Mouse (Mus musculus) CD4-positive helper T cell, adult 2 months (primary cell): ENCODE data around the gene Tef.

Experiments used
- DNase-seq: peaks from one replicate; pipeline ENCODE4 v3.0.0-alpha.2; 2012; ENCODE audit warnings: low read depth, missing footprints, low spot score

Tef gene

DNA sequence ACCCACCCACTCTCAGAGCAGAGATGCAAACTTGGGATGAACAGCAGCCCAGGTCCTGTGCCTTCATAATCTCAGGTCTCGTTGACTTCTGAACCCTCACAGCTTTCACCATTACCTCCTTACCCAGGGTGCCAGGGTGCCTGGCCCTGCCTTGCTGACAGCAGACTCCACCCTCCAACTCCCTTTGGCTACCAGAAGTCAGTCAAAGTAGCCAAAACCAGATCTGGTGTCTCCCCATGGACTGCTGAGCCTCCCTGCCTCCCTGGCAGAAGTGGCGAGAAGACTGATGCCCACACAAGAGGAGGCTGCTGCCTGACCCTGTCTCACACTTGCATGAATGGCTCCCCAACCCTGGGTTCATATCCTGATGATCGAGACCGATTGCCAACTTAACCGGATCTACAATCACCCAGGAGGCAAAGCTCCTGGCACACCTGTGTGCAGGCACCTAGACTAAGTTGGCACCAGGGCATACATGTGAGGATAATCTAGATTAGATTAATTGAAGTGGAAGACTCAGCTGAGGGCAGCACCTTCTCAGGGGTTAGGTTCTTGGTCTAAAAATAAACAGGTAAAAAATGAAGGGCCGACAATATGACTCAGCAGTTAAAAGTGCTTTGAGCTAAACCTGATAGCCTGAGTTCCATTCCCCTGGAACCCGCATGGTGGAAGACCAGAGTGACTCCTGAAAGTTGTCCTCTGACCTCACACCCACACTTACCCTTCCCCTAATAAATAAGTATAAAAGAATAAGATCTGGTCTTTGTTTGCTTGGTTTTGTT is 26.4 kb downstream of the Tef start:
- no peak for DNase-seq

DNA sequence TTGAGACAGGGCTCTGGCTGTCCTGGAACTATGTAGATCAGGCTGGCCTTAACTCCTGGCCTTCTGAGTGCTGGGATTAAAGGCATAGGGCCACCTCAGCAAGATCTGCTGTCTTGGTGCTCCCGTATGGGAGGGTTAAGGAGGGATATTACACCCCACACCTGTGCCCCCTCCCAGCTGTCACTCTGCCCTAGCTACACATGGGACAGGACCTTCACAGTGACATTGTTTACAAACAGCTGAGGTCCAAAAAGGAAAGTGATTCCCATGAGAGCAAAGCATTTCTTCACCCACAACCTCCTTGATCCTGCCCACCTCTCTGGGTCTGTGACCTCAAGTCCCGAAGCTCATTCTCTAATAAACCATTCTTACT is 27.0 kb downstream of the Tef start:
- DNase-seq = no peak

DNA sequence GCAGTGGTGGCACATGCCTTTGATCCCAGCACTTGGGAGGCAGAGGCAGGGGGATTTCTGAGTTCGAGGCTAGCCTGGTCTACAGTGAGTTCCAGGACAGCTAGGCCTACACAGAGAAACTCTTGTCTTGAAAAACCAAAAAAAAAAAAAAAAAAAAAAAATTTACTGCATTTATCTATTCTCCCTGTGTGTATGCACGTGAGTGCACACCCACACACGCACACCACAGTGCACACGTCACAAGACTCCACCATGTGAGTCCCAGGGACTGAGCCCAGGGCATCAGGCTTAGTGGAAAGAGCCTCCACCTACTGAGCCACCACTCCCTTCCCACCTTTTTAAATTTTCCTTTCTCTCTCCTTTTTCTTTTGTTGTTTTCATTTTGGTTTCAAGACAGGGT is 28.3 kb downstream of the Tef start:
- DNase-seq = no peak

DNA sequence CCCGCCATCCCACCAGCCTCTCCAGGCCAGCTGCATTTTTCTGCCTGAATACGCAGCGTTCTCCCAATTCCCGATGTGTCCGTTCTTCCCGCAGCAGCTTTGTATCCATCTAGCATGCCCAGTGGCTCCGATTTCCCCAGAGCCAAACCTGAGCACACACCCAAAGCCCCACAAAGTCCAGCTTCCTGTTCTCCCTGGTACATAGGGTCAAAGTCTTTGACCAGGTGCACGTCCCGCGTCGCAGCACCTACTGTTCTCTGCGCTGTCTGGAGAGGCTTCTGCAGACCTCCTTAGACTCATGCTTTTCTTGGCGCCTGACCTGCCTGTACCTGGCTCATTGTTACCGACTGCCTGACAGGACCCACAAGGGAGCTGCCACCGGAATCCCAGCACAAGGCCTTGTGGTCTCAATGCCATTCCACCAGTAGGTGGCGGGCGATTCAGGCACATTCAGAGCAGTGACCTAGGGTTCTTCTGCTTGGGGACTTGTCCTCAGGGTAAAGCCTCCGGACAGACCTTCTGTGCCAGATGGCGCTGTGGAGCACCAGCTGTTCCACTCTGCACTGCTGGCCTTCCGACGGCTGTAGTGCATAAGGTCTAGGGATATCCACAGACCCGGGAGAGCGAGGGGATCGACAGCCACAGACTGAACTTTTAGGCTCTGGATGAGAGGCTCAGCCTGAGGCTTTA is 29.1 kb downstream of the Tef start:
- peak; percentile 88 for DNase-seq

DNA sequence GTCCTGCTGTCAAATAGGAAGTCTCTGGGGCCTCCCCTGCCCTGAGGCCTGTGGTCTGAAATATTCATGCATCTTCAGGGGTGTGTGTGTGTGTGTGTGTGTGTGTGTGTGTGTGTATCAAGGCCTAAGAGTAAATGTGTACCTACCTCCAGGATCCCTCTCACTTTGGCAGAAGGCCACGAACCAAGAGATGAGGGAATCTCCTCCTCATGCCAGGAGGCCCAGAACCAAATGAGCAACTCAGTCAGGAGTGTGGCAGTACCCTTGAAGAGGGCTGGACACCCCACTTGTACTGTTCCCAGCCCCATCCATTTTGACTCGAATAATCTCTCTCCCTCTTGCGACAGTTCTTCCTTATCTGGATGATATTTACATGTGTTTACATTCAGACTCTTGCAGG is 30.0 kb downstream of the Tef start:
- no peak for DNase-seq

DNA sequence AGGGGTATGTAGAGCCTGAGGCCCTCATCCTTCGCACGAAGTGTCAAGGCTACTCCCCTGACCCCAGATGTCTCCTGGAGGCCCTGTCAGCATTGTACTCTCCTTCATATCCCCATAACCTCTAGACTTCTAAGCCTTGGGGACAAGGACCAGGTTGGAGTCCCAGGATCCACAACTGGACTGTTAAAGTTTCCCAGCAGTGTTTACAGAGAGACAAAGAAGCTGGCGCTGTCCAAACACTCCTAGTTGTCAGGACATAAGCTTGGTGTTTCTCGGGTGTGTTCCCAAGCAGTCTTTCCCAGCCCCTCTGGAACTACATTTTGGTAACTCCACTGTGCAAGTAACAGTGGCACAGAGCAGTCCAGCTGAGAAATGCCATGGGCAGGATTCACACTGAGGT is 31.3 kb downstream of the Tef start:
- no peak for DNase-seq

DNA sequence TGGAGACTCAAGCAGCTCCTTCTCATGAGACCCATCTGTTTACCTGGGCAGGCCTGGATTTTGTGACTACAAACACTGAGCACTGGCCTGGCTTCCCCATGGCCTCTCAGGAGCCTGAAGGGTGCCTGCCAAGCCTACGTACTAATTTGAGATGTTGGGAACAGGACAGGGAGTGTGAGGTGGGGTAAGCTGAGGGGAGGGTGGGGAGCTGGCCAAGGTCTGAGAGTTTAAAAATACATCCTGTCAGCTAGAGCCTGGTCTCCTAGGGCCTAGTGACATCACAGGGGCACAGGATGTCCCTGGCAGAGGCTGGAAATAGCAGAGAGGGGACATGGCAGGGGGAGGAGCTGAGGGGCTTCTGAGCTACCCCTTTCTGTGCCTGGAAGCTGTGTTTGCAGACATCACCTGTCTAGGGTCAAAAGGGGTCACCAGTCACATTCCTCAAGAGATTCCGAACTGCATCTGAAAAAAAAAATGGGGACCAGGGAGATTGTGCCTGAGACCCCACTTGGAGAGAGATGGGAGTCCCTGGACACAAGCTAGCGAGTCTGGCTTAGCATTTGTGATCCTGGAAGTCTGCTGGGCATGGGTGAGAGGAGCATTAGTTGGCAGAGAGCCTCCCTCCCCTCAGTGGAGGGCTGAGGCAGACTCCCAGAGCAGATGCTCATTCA is 32.1 kb downstream of the Tef start:
- no peak for DNase-seq

DNA sequence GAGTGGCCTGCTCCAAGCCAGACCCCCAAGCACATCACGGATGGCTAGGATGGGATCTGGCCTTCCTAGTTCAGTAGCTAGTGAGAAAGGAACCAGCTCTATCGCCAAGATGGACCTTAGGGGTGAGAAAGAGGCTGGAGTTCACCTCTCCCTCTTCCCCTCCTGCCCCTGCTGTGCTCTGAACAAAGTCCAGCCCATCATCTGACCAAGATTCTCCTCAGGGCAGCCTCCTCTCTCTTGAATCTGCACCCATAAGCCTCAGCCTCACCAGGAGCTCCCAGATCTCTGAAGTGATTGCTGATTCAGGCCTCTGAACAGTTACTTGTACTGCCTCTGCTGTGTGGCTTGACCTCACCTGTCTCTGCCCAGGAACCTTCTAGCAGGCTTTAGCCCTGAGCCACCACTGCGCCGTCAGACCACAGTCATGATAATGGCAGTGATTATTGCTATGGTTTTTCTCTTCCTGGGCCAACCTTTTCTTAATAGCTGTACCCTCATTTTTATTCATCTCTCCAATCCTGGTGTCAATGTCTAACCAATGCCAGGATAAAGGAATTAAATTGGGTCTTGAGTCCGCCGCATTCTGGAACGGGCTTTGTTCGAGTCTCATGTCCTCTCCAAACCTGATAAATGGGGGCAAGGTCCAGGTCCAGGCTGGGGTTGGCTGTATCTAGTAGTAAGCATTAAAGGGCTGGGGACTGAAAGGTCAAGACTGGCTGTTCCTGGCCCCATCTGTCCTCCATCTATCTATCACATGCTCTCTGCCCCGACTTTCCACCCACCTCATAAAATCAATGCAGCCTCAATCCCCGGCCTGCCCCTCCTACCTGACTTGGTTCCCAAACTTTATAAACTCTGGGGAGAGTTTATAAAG is 33.0 kb downstream of the Tef start:
- DNase-seq = no peak

DNA sequence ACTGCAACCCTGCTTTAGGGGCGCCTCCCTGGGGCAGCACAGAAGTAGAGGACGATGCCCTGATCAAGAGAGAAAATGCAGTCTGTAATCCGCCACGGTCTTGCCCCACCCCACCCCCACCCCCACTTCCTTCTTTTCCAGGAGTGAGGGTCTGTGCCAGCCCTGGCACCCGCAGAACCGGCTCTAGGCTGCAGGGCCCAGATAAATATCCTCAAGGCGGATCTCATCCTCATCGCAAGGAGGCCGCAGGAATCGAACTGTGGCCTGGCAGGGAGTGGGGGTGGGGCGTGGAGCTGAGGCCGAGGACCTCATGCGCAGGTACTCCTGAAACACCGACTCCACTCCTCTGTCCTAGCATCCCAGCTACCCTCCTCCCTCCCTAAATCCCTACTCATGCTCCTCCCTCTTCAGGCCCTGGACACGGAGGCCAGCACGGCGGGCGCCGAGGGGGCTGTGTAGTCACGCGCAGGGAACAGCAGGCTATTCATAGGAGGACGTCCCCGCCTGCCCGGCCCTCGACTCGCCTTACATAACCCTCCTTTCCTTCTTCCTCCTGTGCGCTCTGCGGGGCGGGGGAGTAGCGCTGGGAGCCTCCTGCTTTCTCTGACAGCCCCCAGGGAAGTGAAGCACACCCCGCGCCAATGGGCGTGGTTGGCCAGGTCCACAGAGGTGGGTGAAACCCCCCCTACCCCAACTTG is 34.1 kb downstream of the Tef start:
- no peak for DNase-seq

DNA sequence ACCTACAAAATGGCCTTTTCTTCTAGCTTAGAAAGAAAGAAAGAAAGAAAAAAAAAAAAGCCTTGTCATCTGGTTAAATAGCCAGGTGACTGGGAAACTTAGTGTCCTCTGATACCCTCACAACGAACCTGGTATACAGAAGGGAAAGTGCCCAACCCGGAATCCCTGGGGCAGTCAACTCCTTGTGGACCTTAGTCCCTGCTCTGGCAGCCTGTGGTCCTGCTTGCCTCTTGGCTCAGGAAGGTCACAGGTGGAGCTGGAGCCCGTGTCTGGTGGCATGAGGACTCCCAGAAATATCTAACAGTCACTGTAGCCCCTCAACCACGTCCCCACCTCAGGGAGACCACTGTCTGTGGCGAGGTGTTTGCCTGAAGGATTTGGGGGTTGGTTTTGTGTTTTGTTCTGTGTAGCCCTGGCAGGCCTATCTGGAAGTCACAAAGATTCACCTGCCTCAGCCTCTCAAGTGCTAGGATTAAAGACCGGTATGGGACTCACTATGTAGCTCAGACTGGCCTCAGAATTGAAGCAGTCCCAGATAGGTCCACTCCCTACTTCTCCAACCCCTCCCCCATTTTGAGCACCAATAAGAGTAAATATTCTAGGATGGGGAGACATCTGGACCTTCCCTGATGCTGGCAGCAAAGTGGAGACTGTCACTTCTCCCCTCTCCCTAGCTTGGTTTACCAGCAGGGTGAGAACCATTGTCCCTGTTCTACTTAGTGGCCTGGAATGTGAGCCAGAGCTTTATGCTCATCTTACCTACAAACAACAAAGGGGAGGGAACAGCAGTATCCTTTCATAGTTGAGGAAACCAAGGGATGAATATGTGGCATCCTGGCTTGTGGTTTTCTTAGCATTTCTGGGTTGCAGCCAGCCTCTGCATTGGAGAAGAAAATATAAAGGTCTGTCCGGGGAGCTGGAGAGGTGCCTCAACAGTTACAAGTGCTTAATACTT is 35.0 kb downstream of the Tef start:
- DNase-seq = no peak

DNA sequence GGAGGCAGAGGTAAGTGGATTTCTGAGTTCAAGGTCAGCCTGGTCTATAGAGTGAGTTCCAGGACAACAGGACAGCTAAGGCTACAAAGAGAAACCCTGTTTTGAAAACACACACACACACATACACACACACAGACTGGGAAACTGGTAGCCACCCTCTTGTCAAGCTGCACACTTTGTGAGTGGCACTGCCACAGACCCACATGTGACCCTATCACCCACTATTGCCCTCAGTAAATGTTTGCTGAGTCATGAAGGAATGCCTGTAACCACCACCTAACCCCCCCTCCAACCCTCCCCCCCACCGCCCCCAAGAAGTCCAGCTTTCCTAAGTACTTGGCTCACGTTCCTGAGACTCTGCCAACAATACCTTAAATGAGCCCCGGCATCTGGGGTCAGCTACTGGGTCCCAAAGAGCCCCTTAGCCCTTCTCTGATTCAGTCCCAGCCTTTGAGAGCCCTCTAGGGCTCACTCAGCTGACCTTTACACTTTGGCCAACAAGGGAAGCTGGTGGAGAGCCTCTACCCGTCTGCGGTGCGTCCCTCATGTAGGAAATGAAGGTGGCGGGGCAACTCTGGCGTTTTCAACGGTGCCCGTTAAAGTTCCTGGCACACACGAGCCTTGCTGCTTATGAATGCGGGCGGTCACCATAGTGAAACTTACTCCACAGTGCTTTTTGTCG is 36.5 kb downstream of the Tef start:
- DNase-seq = no peak

DNA sequence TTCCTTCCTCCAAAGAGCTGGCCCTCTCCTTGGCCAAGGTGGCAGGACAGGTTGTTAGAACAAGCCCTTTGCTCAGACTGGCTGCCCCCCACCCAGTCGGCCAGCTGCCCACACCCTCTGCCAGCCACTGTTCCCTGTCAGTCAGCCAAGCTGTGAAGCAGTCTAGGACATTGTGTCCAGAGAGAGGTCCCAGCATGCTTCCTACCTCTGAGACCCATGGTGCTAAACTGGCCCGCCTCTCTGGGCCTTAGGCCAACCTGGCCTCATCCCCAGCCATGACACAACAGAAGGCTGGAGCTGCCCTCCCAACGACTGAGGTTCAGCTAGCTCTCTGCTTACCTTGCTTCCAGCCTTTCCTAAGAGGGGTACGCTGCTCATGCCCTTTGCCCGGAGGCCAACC is 37.4 kb downstream of the Tef start:
- no peak for DNase-seq

DNA sequence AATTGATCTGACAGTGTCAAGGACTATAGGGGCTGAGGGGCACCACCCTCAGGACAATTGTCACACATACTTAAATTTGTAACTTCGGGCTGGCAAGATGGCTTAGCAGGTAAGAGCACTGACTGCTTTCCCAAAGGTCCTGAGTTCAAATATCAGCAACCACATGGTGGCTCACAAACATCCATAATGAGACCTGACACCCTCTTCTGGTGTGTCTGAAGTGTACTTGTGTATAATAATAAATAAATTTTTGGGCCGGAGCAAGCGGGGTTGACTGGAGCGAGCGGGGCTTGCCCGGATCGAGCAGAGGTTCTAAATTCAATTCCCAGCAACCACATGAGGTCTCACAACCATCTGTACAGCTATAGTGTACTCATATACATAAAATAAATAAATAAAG is 38.1 kb downstream of the Tef start:
- DNase-seq = no peak

DNA sequence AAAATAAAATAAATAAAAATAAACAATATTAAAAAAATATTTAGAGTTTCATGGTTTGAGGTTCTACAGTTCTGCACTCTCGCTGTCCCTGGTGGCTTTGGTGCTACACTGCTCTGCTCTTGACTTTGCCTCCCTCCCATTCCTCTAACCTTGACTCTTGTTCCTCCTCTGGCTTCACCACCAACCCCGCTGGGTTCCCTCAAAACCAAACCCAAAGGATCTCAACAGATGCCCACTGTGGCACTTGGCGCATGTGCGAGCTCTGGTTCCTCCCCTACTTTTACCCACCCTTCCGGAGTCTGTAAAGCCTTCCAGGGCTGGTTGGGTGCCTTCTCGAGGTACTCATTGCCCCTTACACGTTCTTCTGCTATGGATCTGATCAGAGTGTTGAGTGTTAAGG is 40.1 kb downstream of the Tef start:
- DNase-seq = no peak

DNA sequence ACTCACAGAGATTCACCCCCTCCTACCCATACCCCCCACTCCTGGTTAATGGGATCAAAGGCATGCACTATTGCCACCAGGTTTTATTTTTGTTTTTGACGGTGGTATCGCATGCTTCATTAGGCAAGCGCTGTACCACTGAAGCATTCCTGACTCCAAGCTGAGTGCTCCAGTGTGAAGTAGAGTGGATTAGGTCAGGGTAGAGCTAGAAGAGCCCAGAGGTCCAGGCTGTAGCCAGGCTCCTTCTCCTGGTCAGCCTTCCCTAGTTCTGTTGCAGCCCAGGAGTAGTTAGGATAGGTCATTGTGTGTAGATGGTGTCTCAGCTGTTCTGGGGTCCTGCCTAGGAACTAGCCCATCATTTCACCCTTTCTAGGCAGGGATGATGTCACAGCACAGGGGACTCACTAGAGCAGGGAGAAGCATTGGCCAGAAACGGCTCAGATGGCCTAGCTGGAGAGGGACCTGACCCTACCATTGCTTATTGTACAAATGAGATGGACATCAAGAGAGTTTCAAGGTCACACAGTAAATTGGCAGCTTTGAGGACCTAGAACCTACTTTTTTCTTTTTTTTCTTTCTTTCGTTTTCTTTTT is 42.9 kb downstream of the Tef start:
- DNase-seq = no peak

DNA sequence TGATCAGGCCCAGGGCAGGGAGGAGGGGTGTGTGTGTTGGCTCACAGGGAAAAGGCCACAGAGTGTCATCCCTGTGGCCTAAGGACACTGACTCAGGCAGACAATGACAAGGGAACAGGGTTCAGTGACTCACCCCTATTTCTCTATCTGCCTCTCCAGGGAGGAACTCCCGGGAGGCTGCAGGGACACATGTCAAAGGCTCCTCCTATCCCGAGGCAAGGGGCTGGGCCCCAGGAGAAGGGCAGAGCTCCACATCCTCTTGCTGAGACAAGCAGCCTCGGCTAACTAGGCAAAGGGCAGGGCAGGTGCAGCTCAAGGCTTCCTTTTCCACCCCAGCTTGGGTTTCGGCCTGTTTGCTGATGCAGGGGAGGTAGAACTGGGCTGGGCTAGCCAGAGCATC is 43.5 kb downstream of the Tef start:
- no peak for DNase-seq

DNA sequence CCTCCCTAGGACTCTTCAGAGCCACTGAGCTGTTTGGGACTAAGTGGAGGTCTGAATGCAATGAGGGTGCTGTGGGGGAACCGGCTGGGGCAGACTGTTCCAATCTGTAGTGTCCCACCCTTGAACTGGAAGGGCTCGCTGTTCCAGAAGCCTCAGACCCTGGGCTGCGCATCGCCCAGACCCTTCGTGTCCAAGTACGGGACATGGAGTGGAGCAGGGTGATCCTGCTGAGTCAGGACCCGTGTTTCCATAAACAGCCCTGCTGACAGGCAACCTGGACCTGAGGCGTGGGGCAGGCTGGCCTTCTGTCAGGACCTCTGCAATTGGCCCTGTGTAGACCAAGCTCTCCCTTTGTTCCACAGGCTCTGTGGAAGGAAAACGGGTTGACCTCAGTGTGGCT is 44.5 kb downstream of the Tef start:
- no peak for DNase-seq

DNA sequence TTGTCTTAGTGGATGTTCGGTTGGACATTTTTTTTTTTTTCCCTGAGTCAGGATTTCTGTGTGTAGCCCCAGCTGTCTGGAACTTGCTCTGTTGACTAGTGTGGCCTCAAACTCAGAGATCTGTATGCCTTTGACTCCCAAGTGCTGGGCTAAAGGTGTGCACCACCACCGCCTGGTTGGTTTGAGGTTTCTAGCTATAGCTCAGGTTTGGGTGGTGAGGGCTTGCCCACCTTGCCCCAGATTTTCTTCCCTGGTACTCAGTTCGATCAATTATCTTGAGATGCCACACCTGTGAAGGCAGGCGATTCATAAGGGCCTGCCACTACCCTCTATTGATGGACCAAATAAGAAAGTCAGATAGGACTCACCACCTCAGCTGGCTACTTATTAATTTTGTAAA is 44.9 kb downstream of the Tef start:
- DNase-seq = no peak

DNA sequence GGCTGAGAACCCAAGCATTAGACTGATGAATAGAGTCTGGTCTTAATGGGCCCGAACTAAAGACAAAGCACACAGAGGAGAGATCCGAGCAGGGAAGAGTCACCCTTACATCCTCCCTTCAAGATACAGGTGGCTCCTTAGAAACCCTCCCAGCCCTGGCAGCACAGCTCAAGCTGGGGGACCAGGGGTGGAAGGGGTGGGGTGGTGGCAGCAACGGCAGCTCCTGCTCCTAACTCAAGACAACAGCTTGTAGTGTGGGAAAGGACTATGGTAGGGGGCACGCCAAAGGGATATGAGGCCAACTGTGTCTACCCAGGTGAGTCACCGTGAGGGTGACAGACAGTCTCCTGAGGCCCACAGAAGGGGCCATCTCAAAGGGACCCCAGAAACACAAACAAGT is 45.6 kb downstream of the Tef start:
- DNase-seq = no peak
